Mouse (Mus musculus) kidney, postnatal 0 days (tissue): ENCODE measurements around the gene Prom2. TPM values are rescaled to one million over a fixed set of nuclear protein-coding genes. Genes with fewer than 3 reads are reported as not detected.

Experiments used
- ATAC-seq: fragments of 200-750 bp; cut with Nextera tagmentation; replicated peaks from 2 replicates; pipeline ENCODE4 v1.8.0; 2017; ENCODE audit warnings: low read depth, moderate number of reproducible peaks, moderate TSS enrichment, moderate library complexity; ENCODE audit not compliant: low FRiP score
- DNase-seq: peaks from one replicate; pipeline ENCODE4 v3.0.0-alpha.2; 2016; ENCODE audit warnings: low spot score
- H3K27ac ChIP-seq: fragments of 300-500 bp; sonication (generic); 2 replicates; pipeline ENCODE4 v1.5.1; 2014; ENCODE audit warnings: mild to moderate bottlenecking
- H3K27me3 ChIP-seq: fragments of 300-500 bp; sonication (generic); 2 replicates; pipeline ENCODE4 v1.6.1; 2014; ENCODE audit warnings: low read length, mixed read lengths; ENCODE audit not compliant: insufficient read depth
- H3K36me3 ChIP-seq: fragments of 300-500 bp; sonication (generic); 2 replicates; pipeline ENCODE4 v1.6.1; 2014; ENCODE audit warnings: low read length, mixed read lengths; ENCODE audit not compliant: insufficient read depth
- H3K4me1 ChIP-seq: fragments of 300-500 bp; sonication (generic); replicated peaks from 2 replicates; pipeline ENCODE4 v1.6.1; 2014; ENCODE audit warnings: antibody characterized with exemption, low read length, mixed read lengths; ENCODE audit not compliant: insufficient read depth
- H3K4me2 ChIP-seq: fragments of 300-500 bp; sonication (generic); 2 replicates; pipeline ENCODE4 v1.6.1; 2014; ENCODE audit warnings: mild to moderate bottlenecking, low read length, moderate library complexity, mixed read lengths
- H3K4me3 ChIP-seq: fragments of 300-500 bp; sonication (generic); replicated peaks from 2 replicates; pipeline ENCODE4 v1.5.1; 2014; ENCODE audit warnings: low read depth, low read length
- H3K9ac ChIP-seq: fragments of 300-500 bp; sonication (generic); 2 replicates; pipeline ENCODE4 v1.6.1; 2014; ENCODE audit warnings: low read depth, low read length
- H3K9me3 ChIP-seq: fragments of 300-500 bp; sonication (generic); replicated peaks from 2 replicates; pipeline ENCODE4 v1.6.1; 2016; ENCODE audit warnings: low read length, inconsistent platforms, mixed read lengths
- CTCF ChIP-seq: IDR thresholded peaks from 2 replicates; pipeline ENCODE4 v1.5.1; 2016; ENCODE audit warnings: antibody characterized with exemption, low read depth, mild to moderate bottlenecking, moderate library complexity
- WGBS: fragments of 180-500 bp; shearing (Covaris S2); extraction: QIAGEN DNeasy Blood & Tissue Kit; methylation state at CpG from one replicate; pipeline ENCODE4 v1.1.7; 2014; 5-methylcytosine and 5-hydroxymethylcytosine counted together
- polyA plus RNA-seq: library from polyadenylated mRNA; unstranded; fragments of >200 nt; fragmentation: Nextera tagmentation; extraction: Ambion mirVana; gene quantifications from 2 replicates; pipeline ENCODE4 v1.2.1, GENCODE M21; 2015

Prom2 gene
- polyA plus RNA-seq, 1 experiment from 2014 or later = 2.4 TPM

GRCm38 (mm10) chr2:127511426-127511825 lies 29.8 kb downstream of the Prom2 start:
- WGBS = 17% methylated on average over 4 of the region's 4 CpGs
- ATAC-seq = no peak; the same call in 1 of the 2 replicates
- TF ChIP-seq CTCF = no peak

GRCm38 (mm10) chr2:127507967-127508660 lies 33.2 kb downstream of the Prom2 start:
- H3K4me1 ChIP-seq = peaks cover 3% of the 10 kb centered on the region; the same call in 1 of the 2 replicates
- no peak overlapping the region for H3K4me2 ChIP-seq
- 68% methylated on average over 7 of the region's 7 CpGs for WGBS
- H3K27ac ChIP-seq = no peak overlapping the region
- no peaks in the 10 kb centered on the region for H3K36me3 ChIP-seq
- H3K9ac ChIP-seq = no peak overlapping the region
- no peak overlapping the region for H3K4me3 ChIP-seq
- ATAC-seq (no peak; the same call in 1 of the 2 replicates), DNase-seq (no peak)
- no peaks in the 10 kb centered on the region for H3K9me3 ChIP-seq
- no peak for TF ChIP-seq CTCF
- no peaks in the 10 kb centered on the region for H3K27me3 ChIP-seq

More at GRCm38 (mm10) chr2:127511426-127511825, 29.8 kb downstream of the Prom2 start:
- H3K9me3 ChIP-seq = no peaks in the 10 kb centered on the region
- no peaks in the 10 kb centered on the region for H3K27me3 ChIP-seq
- no peaks in the 10 kb centered on the region for H3K36me3 ChIP-seq
- no peak overlapping the region for H3K4me3 ChIP-seq
- H3K4me1 ChIP-seq = peaks cover 3% of the 10 kb centered on the region; the same call in 1 of the 2 replicates
- no peak overlapping the region for H3K27ac ChIP-seq
- H3K4me2 ChIP-seq = no peak overlapping the region
- H3K9ac ChIP-seq = no peak overlapping the region
- DNase-seq = peak; percentile 11

- no peaks in the 10 kb centered on the region for H3K9me3 ChIP-seq
- peak; percentile 97 for TF ChIP-seq CTCF
- peak; percentile 87 for DNase-seq
- peak; percentile 52 for ATAC-seq
- H3K27ac ChIP-seq = no peak overlapping the region
- H3K36me3 ChIP-seq = no peaks in the 10 kb centered on the region
- H3K4me1 ChIP-seq = peaks cover 3% of the 10 kb centered on the region; the same call in 1 of the 2 replicates
- H3K9ac ChIP-seq = no peak overlapping the region
- H3K27me3 ChIP-seq = no peaks in the 10 kb centered on the region
- no peak overlapping the region for H3K4me3 ChIP-seq
- no peak overlapping the region for H3K4me2 ChIP-seq
- 32% methylated on average over 7 of the region's 7 CpGs for WGBS
Measured at GRCm38 (mm10) chr2:127507077-127507774, 34.0 kb downstream of the Prom2 start.

GRCm38 (mm10) chr2:127506131-127506632 lies 35.1 kb downstream of the Prom2 start:
- WGBS = 86% methylated on average over 6 of the region's 6 CpGs
- TF ChIP-seq CTCF = no peak
- Histone ChIP-seq H3K36me3 (no peaks in the 10 kb centered on the region), H3K4me1 (no peaks in the 10 kb centered on the region; the same call in 1 of the 2 replicates), H3K27me3 (no peaks in the 10 kb centered on the region), H3K9me3 (no peaks in the 10 kb centered on the region), H3K4me2 (no peak overlapping the region), H3K9ac (no peak overlapping the region), H3K27ac (no peak overlapping the region), H3K4me3 (no peak overlapping the region)
- DNase-seq = no peak
- ATAC-seq = no peak

- Histone ChIP-seq H3K9me3 (no peaks in the 10 kb centered on the region), H3K27me3 (no peaks in the 10 kb centered on the region), H3K4me3 (no peak overlapping the region), H3K9ac (no peak overlapping the region), H3K4me1 (no peaks in the 10 kb centered on the region), H3K27ac (no peak overlapping the region), H3K36me3 (no peaks in the 10 kb centered on the region), H3K4me2 (no peak overlapping the region)
- 36% methylated on average over 4 of the region's 4 CpGs for WGBS
- TF ChIP-seq CTCF = no peak
- ATAC-seq (no peak), DNase-seq (no peak)
Measured at GRCm38 (mm10) chr2:127505196-127505595, 36.1 kb downstream of the Prom2 start.

- DNase-seq = no peak
- Histone ChIP-seq H3K4me1 (no peaks in the 10 kb centered on the region), H3K9ac (no peak overlapping the region), H3K4me2 (no peak overlapping the region), H3K27ac (no peak overlapping the region), H3K9me3 (no peaks in the 10 kb centered on the region), H3K27me3 (no peaks in the 10 kb centered on the region), H3K36me3 (no peaks in the 10 kb centered on the region), H3K4me3 (no peak overlapping the region)
- ATAC-seq = no peak
- 57% methylated on average over 8 of the region's 8 CpGs for WGBS
- TF ChIP-seq CTCF = no peak
Measured at GRCm38 (mm10) chr2:127503751-127504549, 37.3 kb downstream of the Prom2 start.
